Mouse (Mus musculus) small intestine, adult 2 months (tissue): ENCODE data around the gene Prkag1.

Experiments used
- CTCF ChIP-seq: fragments of 200-500 bp; IDR thresholded peaks from 2 replicates; pipeline ENCODE4 v1.5.1; 2012; ENCODE audit warnings: low read depth, mild to moderate bottlenecking, control low read depth, inconsistent platforms, low read length, moderate library complexity, mixed read lengths; ENCODE audit not compliant: insufficient replicate concordance, insufficient read length; ENCODE audit errors: extremely low read depth
- POLR2A ChIP-seq: fragments of 200-500 bp; IDR thresholded peaks from 2 replicates; pipeline ENCODE4 v1.6.1; 2012; ENCODE audit warnings: low read depth, mild to moderate bottlenecking, control low read depth, inconsistent platforms, low read length, moderate library complexity

DNA sequence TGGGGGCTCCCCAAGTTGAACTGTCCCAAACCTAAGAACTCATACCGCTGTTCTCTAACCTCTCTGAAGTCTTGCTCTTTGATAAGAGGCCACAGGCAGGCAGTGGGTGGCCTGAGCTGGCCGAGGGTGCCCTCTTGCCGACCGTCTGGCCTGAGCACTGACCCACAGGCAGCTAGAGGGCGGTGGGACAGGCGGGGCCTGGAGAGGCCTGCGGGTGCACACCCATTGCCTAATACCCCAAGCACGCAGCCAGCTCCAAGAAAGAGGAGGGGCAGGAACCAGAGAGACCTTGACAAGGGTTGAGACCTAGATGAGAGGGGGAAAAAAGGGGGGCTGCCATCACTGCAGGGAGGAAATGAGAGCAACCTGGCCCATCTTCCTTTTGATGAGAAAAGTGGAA lies 51.2 kb downstream of the Prkag1 start:
- TF ChIP-seq POLR2A, result no peak
- TF ChIP-seq CTCF, result no peak
